Mouse (Mus musculus): Measurements from ENCODE around the gene Edem1. TPM values are rescaled to one million over a fixed set of nuclear protein-coding genes. Genes with fewer than 3 reads are reported as not detected.
"Not testable (repeated sequence)": the region's sequence is repeated elsewhere in the genome, so short reads cannot be mapped to it uniquely, and the experiment has no call there.

Gene Edem1
- total RNA-seq, 2 experiments from 2014 or later = 25.0 to 27.2 TPM

- intact Hi-C loops (cut with DNase I) = no loop called here
- no peak for DNase-seq (ENCODE audit: extremely low spot score in 1 of 2, low spot score in 2 of 2)
Observed at GRCm38 (mm10) chr6:108858583-108858982, 30.1 kb downstream of the Edem1 start.

DNA sequence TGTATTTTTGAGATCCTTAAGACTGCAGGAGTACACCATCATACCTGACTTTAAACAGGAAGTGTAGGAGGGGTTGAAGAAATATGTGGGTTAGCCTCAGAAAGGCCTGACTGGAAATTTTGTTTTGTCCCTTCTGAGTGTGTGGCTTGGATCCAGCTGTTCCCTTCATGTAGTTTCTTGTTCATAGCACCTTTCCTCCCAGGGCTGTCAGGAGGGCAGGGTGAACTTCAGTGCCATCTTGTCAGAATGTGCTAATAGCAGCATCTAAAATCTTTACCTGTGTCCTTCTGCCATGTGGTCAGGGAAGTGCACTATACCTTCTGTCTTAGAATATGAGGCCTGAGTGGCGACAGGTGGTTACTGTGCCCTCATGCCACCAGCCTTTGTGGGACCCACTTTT lies 32.8 kb downstream of the Edem1 start:
- DNase-seq (ENCODE audit: extremely low spot score in 1 of 2, low spot score in 2 of 2) = no peak
- intact Hi-C loops (cut with DNase I) = no loop called here

DNA sequence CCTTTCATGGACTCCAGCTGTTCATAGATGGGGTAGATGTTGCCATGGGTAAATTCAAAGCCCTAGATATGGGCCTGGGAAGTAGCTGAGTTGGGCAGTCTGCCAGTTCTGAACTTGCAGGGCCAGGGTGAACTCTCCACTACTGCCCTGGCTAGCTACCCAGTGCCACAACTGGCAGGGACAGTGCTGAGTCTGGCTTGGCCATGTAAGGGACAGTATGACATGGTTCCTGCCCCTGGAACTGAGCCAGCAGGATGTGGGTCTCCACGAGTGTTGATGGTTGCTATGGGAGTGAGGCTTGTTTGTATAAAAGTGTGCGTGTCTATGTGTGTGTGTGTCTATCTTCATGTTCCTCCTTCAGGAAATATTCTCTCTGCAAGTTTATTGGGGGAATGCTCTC lies 34.1 kb downstream of the Edem1 start:
- intact Hi-C loops (cut with DNase I) = no loop called here

GRCm38 (mm10) chr6:108866317-108866716 lies 37.9 kb downstream of the Edem1 start:
- intact Hi-C loops (cut with DNase I) = no loop called here
- no peak for DNase-seq (ENCODE audit: extremely low spot score in 1 of 2, low spot score in 2 of 2)

More for the DNA sequence above, 34.1 kb downstream of the Edem1 start:
- DNase-seq (ENCODE audit: extremely low spot score in 1 of 2, low spot score in 2 of 2) = peak in 1 of 2 experiments; percentile 49

GRCm38 (mm10) chr6:108869031-108869430 lies 40.6 kb downstream of the Edem1 start:
- DNase-seq (ENCODE audit: extremely low spot score in 1 of 2, low spot score in 2 of 2); intact Hi-C loops (cut with DNase I): not testable (repeated sequence)

DNA sequence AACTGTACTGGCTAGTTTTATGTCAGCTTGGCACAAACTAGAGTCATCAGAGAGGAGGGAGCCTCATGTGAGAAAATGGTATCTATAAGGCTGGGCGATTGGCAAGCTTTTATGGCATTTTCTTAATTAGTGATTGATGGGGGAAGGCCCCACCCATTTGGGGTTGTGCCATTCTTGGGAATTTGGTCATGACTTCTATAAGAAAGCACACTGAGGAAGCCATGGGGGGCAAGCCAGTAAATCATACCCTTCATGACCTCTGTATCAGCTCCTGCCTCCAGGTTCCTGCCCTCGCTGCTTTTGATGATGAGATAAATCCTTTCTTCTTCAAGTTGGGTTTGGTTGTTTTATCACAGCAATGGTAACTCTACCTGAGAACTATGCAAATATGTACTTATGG lies 42.0 kb downstream of the Edem1 start:
- intact Hi-C loops (cut with DNase I) = loop anchor here (10.0 kb wide), 1 partner anchor 284 kb away; no protein-coding TSS in a partner anchor

GRCm38 (mm10) chr6:108871251-108871650 lies 42.8 kb downstream of the Edem1 start:
- intact Hi-C loops (cut with DNase I) = loop anchor here (10.0 kb wide), 1 partner anchor 284 kb away; no protein-coding TSS in a partner anchor
- no peak for DNase-seq (ENCODE audit: extremely low spot score in 1 of 2, low spot score in 2 of 2)

More for the DNA sequence above, 42.0 kb downstream of the Edem1 start:
- DNase-seq (ENCODE audit: extremely low spot score in 1 of 2, low spot score in 2 of 2) = no peak

- DNase-seq (ENCODE audit: extremely low spot score in 1 of 2, low spot score in 2 of 2) = no peak
- intact Hi-C loops (cut with DNase I) = loop anchor here (10.0 kb wide), 1 partner anchor 279 kb away; no protein-coding TSS in a partner anchor
Observed at GRCm38 (mm10) chr6:108875344-108875743, 46.9 kb downstream of the Edem1 start.

DNA sequence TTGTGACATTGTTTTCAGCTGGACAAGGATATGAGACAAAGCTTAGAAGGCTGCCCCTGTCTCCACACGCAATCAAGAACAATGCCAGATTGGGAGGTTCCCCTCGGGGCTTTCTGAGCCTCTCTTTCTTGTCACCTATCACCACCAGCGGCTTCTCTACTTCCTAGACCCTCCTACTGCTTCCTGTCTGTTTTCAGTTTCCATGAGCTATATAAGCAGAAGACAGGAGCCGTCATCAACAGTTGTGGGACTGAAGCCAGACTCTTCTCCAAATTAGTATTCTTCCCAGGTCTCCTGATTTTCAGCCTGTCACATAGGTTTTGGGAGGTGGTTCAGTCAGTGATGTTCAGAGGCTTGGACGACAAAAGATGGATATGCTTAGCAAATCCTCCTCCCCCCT lies 47.6 kb downstream of the Edem1 start:
- intact Hi-C loops (cut with DNase I) = loop anchor here (10.0 kb wide), 1 partner anchor 279 kb away; no protein-coding TSS in a partner anchor
- DNase-seq (ENCODE audit: extremely low spot score in 1 of 2, low spot score in 2 of 2) = peak in 1 of 2 experiments; percentile 36

DNA sequence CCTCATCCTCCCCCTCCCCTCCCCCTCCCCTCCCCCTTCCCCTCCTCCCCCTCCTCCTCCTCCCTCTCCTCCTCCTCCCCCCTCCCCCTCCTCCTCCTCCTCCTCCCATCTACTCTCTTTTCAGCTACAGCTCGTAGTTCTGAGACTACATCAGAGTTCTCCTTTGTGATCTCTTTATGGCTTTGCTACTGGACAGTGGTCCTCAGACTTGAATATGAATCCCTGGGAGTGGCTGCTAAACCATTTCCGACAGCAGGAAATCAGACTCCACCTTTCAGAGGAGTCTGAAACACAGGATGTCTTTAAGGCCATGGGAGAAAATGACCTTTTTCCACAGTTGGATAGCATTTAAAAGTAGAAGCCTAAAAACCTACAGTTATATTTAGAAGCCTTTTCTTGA lies 48.0 kb downstream of the Edem1 start:
- intact Hi-C loops (cut with DNase I) = loop anchor here (10.0 kb wide), 1 partner anchor 278 kb away; no protein-coding TSS in a partner anchor

DNA sequence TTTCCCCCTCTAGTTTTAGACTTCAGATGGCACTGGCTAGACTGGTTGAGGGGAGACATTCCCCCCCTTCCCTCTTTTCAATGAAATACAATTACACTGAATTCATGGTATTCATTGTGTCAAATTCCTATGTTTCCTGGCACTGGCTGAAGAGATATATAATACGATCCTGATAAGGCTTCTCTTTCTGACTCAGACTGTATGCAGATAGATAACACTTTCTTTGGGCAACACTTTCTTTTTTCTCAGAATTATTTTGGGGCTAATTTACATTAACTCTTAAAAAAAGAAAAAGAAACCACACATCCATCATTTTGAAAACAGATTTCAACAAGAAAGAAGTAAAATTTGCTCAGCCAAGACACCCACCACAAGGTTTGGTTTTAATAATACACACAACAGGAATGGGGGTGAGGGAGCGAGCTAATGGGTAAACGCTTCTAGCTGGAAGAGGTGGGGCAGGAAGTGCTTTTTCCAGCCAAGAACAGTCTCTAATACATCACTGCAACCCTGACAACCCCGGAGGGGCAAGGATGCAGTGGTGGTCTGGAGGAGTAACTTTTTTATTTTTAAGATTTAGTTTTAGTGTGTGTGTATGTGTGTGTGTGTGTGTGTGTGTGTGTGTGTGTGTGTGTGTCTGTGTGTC lies 52.0 kb downstream of the Edem1 start:
- intact Hi-C loops (cut with DNase I) = no loop called here
- DNase-seq (ENCODE audit: extremely low spot score in 1 of 2, low spot score in 2 of 2) = no peak

More for the DNA sequence above, 48.0 kb downstream of the Edem1 start:
- DNase-seq (ENCODE audit: extremely low spot score in 1 of 2, low spot score in 2 of 2) = no peak

GRCm38 (mm10) chr6:108881074-108881473 lies 52.6 kb downstream of the Edem1 start:
- DNase-seq (ENCODE audit: extremely low spot score in 1 of 2, low spot score in 2 of 2) = no peak

DNA sequence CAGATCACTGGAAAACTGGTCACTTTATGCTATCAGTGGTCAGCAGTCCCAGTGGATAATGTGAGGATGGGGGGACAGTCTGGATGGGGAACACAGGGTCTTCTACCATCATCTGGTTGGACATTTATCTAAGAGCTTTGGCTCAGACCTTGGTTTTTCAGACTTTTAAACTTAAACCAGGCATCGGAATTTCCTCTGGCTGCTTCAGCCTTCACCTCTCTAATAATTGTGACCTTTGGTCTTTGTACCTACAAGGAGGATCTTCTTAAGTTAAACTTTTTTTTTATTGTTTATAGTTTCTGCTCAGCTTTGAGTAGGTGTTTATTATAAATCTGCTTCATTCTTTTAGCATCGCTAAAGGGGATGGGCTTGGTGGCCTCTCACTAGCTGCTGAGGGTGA lies 55.4 kb downstream of the Edem1 start:
- no peak for DNase-seq (ENCODE audit: extremely low spot score in 1 of 2, low spot score in 2 of 2)
- intact Hi-C loops (cut with DNase I) = no loop called here

More at GRCm38 (mm10) chr6:108881074-108881473, 52.6 kb downstream of the Edem1 start:
- intact Hi-C loops (cut with DNase I) = no loop called here

- intact Hi-C loops (cut with DNase I) = no loop called here
- DNase-seq (ENCODE audit: extremely low spot score in 1 of 2, low spot score in 2 of 2) = no peak
Observed at GRCm38 (mm10) chr6:108884603-108885002, 56.2 kb downstream of the Edem1 start.

GRCm38 (mm10) chr6:108886346-108886745 lies 57.9 kb downstream of the Edem1 start:
- intact Hi-C loops (cut with DNase I) = no loop called here
- no peak for DNase-seq (ENCODE audit: extremely low spot score in 1 of 2, low spot score in 2 of 2)

DNA sequence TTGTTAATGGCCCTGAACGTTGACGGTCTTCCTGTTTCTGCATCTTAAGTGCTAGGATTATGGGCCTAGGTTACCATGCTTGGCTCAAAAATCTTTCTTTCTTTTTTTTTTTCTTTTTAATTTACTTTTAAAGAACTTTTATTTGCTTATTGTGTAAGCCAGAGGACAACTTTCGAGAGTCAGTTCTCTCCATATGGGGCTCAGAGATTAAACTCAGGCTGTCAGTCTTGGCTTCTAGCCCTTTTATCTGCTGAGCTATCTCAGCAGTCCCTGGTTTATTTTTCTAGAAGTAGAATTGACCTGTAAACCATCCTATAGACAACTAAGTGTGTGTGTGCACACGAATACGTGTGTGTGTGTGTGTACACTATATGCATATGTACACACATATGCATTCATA lies 64.1 kb downstream of the Edem1 start:
- intact Hi-C loops (cut with DNase I) = no loop called here

DNA sequence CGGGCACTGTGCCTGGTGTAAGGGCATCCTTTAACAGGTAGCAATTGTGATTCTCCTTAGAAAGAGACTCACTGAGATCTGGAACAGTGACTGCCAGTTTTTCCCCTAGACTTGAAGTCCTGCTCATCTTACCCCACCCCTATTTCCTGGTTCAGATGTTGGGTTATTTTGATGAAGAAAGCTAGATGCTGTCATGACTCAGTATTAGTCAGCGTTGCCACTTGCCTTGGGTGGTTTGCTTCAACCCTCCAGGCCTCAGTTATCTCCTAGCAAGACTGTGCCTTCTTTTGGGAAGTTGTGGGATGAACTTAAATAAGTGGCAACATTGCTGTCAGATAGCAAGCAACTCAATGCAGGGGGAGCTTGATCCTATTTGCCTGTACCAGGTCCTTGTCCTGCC lies 66.7 kb downstream of the Edem1 start:
- no peak for DNase-seq (ENCODE audit: extremely low spot score in 1 of 2, low spot score in 2 of 2)
- intact Hi-C loops (cut with DNase I) = no loop called here

More for the DNA sequence above, 64.1 kb downstream of the Edem1 start:
- DNase-seq (ENCODE audit: extremely low spot score in 1 of 2, low spot score in 2 of 2) = no peak

DNA sequence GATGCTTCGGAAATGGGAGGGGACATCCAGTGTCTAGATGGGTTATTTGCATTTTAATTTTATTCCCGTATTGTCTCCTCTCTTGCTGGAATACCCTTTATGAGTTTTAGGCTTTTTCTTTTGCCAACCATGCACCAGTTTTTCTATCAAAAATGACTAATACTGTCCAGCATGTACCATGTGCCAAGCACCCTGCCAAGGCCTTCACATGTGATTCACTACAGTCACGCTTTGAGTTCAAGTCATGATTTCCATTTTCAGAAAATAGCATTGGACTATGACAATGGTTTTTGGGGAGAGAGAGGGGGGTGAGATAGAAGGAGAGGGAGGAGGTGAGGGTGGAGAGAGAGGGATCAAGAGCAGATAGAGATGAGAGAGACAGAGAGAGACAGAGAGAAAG lies 67.5 kb downstream of the Edem1 start:
- no peak for DNase-seq (ENCODE audit: extremely low spot score in 1 of 2, low spot score in 2 of 2)
- intact Hi-C loops (cut with DNase I) = no loop called here

DNA sequence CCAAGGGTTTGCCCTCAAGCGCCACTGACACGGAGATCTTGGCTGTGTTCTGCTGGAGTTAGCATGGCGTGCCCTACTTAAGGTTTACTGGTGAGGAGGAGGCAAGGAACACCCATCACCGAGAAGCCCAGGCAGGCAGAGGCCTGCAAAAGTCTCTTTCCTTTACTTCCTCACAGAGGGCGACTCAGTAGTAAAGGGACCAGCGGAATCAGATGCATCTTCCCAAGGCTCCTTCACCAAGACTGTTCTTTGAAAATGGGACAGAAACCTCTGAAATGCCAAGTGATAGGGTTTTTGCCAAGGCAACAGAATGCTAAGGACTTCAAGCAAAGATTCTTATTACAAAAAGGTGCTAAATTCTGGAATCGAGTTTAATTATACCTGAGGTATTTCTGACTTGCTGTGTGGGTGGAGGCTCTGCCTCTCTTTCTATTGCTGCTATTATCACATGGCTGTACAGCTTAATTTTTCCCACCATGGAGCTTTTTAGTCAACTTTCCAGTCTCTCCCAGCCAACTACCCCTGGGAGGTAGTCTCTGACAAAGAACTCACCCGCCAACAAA lies 68.2 kb downstream of the Edem1 start:
- no peak for DNase-seq (ENCODE audit: extremely low spot score in 1 of 2, low spot score in 2 of 2)

DNA sequence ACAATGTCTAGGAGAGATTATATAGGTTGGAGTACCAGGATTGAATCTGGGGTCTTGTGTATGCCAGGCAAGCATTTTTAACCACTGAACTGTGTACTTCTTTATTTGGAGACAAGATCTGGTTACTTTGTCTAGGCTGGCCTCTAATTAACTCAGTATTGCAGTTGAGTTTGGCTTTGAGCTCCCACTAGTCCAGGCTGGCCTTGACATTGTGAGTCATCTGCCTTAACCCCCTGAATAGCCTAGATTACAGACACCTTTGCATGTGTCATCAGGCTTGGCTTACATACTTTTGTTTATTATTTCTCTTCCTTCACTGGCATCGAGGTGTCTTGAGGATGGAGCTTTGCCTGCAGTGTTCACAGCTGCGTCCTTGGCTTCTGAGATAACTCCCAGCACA lies 70.8 kb downstream of the Edem1 start:
- intact Hi-C loops (cut with DNase I) = no loop called here
- no peak for DNase-seq (ENCODE audit: extremely low spot score in 1 of 2, low spot score in 2 of 2)

More for the DNA sequence above, 68.2 kb downstream of the Edem1 start:
- intact Hi-C loops (cut with DNase I) = no loop called here

All from left cerebral cortex, postnatal 10 days (tissue).